Mouse (Mus musculus) G1E (cell line): ENCODE measurements around the gene Papolb.

Experiments used
- GATA1 ChIP-seq: IDR thresholded peaks from 2 replicates; pipeline ENCODE4 v1.6.1; 2012; ENCODE audit warnings: borderline replicate concordance, low read length, inconsistent platforms, mixed read lengths
- POLR2AphosphoS5 ChIP-seq: IDR thresholded peaks from 2 replicates; pipeline ENCODE4 v1.6.1; 2012; ENCODE audit warnings: low read depth, low read length, inconsistent platforms; ENCODE audit not compliant: insufficient replicate concordance
- TAL1 ChIP-seq: conservative IDR thresholded peaks from 2 replicates; pipeline ENCODE4 v1.6.1; 2012; ENCODE audit warnings: low read depth, low read length, inconsistent platforms, mixed read lengths

- TF ChIP-seq TAL1 = no peak
- no peak for TF ChIP-seq GATA1
- TF ChIP-seq POLR2AphosphoS5 = no peak
Observed at GRCm38 (mm10) chr5:142504175-142504574, 25.7 kb downstream of the Papolb start.
